Mouse (Mus musculus): ENCODE data around the gene Dgat2.

Gene Dgat2

GRCm38 (mm10) chr7:99133811-99134402 is 48.6 kb downstream of the Dgat2 start:
- no peak for DNase-seq

GRCm38 (mm10) chr7:99132597-99132996 is 49.9 kb downstream of the Dgat2 start:
- no peak for DNase-seq

GRCm38 (mm10) chr7:99131819-99132353 is 50.6 kb downstream of the Dgat2 start:
- DNase-seq = no peak

GRCm38 (mm10) chr7:99128965-99129364 is 53.6 kb downstream of the Dgat2 start:
- DNase-seq = no peak

GRCm38 (mm10) chr7:99128020-99128950 is 54.2 kb downstream of the Dgat2 start:
- DNase-seq = no peak

- no peak for DNase-seq
Observed at GRCm38 (mm10) chr7:99126057-99126456, 56.5 kb downstream of the Dgat2 start.

GRCm38 (mm10) chr7:99122651-99123050 is 59.9 kb downstream of the Dgat2 start:
- DNase-seq = peak; percentile 30 to 35

- DNase-seq = no peak
Observed at GRCm38 (mm10) chr7:99120865-99121521, 61.5 kb downstream of the Dgat2 start.

- DNase-seq = no peak
Observed at GRCm38 (mm10) chr7:99120082-99120481, 62.4 kb downstream of the Dgat2 start.

- peak in 1 of 2 experiments; percentile 37 for DNase-seq
Observed at GRCm38 (mm10) chr7:99116781-99117180, 65.7 kb downstream of the Dgat2 start.

GRCm38 (mm10) chr7:99114006-99114726 is 68.4 kb downstream of the Dgat2 start:
- DNase-seq = peak; percentile 36 to 43

GRCm38 (mm10) chr7:99107566-99107965 is 75.0 kb downstream of the Dgat2 start:
- peak in 1 of 2 experiments; percentile 33 for DNase-seq

GRCm38 (mm10) chr7:99106714-99107270 is 75.7 kb downstream of the Dgat2 start:
- DNase-seq = no peak

Data from kidney, adult 8-10 months (tissue).